Mouse (Mus musculus) gastrocnemius, postnatal 10 days (tissue): ENCODE measurements at regions not wholly inside any gene's neighbourhood (a gene's known extent, or its start where the extent isn't known, plus 50 kb on each side); places are given as distances from the start of the nearest gene placed in this dataset.
A peak's percentile ranks its signal among the peaks of the same experiment; 100 is the strongest.

ENCODE experiments used
- DNase-seq: peaks from one replicate; pipeline ENCODE4 v3.0.0; 2021; ENCODE audit warnings: mixed read lengths

- no peak for DNase-seq
These were observed 54.5 kb downstream of the Gm10260 start for GRCm38 (mm10) chr13:97705926-97706325.

GRCm38 (mm10) chr13:97704541-97704940 lies 55.9 kb downstream of the Gm10260 start:
- DNase-seq, result no peak

GRCm38 (mm10) chr13:97698967-97699366 lies 61.5 kb downstream of the Gm10260 start:
- DNase-seq, result no peak

GRCm38 (mm10) chr13:97698317-97698716 lies 62.1 kb downstream of the Gm10260 start:
- DNase-seq, result no peak

GRCm38 (mm10) chr13:97697262-97697661 lies 63.2 kb downstream of the Gm10260 start:
- no peak for DNase-seq

GRCm38 (mm10) chr13:97695022-97695421 lies 65.4 kb downstream of the Gm10260 start:
- DNase-seq, result no peak

- no peak for DNase-seq
These were observed 66.0 kb downstream of the Gm10260 start for GRCm38 (mm10) chr13:97694356-97694990.

GRCm38 (mm10) chr13:97688310-97688886 lies 72.0 kb downstream of the Gm10260 start:
- DNase-seq, result no peak

GRCm38 (mm10) chr13:97683836-97684235 lies 76.6 kb downstream of the Gm10260 start:
- no peak for DNase-seq

GRCm38 (mm10) chr13:97681228-97681987 lies 79.0 kb downstream of the Gm10260 start:
- no peak for DNase-seq

- no peak for DNase-seq
These were observed 80.0 kb downstream of the Gm10260 start for GRCm38 (mm10) chr13:97680283-97680896.

- DNase-seq, result no peak
These were observed 81.4 kb downstream of the Gm10260 start for GRCm38 (mm10) chr13:97678991-97679390.

GRCm38 (mm10) chr13:97676536-97677048 lies 83.8 kb downstream of the Gm10260 start:
- no peak for DNase-seq

GRCm38 (mm10) chr13:97673107-97673506 lies 87.3 kb downstream of the Gm10260 start:
- no peak for DNase-seq

GRCm38 (mm10) chr13:97672038-97672675 lies 88.3 kb downstream of the Gm10260 start:
- no peak for DNase-seq

- DNase-seq, result no peak
These were observed 91.1 kb downstream of the Gm10260 start for GRCm38 (mm10) chr13:97669366-97669765.

- DNase-seq, result no peak
These were observed 91.5 kb downstream of the Gm10260 start for GRCm38 (mm10) chr13:97668910-97669309.

GRCm38 (mm10) chr13:97667313-97667712 lies 93.1 kb downstream of the Gm10260 start:
- no peak for DNase-seq

- no peak for DNase-seq
These were observed 93.7 kb downstream of the Gm10260 start for GRCm38 (mm10) chr13:97666761-97667160.

GRCm38 (mm10) chr13:97665226-97665625 lies 95.2 kb downstream of the Gm10260 start:
- no peak for DNase-seq

- peak; percentile 48 for DNase-seq
These were observed 97.7 kb downstream of the Gm10260 start for GRCm38 (mm10) chr13:97662741-97663140.

- DNase-seq, result no peak
These were observed 103.8 kb downstream of the Gm10260 start for GRCm38 (mm10) chr13:97656618-97657017.
